Mouse (Mus musculus) liver, embryonic 14.5 days (tissue): ENCODE data around the gene Knop1.

ENCODE experiments used
- CTCF ChIP-seq: IDR thresholded peaks from 2 replicates; pipeline ENCODE4 v1.5.1; 2016; ENCODE audit warnings: antibody characterized with exemption, low read depth, control low read depth
- EP300 ChIP-seq: IDR thresholded peaks from 2 replicates; pipeline ENCODE4 v1.6.1; 2016; ENCODE audit warnings: antibody characterized with exemption, low read depth

GRCm38 (mm10) chr7:118837901-118838300, 18.2 kb downstream of the Knop1 start:
- TF ChIP-seq CTCF (no peak), EP300 (no peak)
